ENCODE assay signal across 7 mouse cellular contexts in genomic region chr6:88901947-88902820, GRCm38 (mm10). TPM values are rescaled to one million over a fixed set of nuclear protein-coding genes. Genes with fewer than 3 reads are reported as not detected.
DNase-seq lines count a peak whose midpoint lies in the region; ATAC-seq lines count a peak whose summit lies in the region.

Tpra1 (plus strand) TSS chr6:88902251.

- no peaks in the 10 kb centered on the region for H3K27me3 ChIP-seq in embryonic facial prominence, embryonic 11.5 days (ENCODE audit: control insufficient read depth, insufficient read depth, low read length)
- no peaks in the 10 kb centered on the region for H3K27me3 ChIP-seq in limb, embryonic 11.5 days (ENCODE audit: control insufficient read depth, insufficient read depth, low read length)
- no peaks in the 10 kb centered on the region for H3K27me3 ChIP-seq in midbrain, embryonic 14.5 days (ENCODE audit: control insufficient read depth, insufficient read depth, low read length)

- peak within 1 kb of the TSS; percentile 88 for H3K9ac ChIP-seq in embryonic facial prominence, embryonic 11.5 days (replicated peaks; ENCODE audit: low read length)
- H3K9ac ChIP-seq in limb, embryonic 11.5 days (ENCODE audit: low read length): peak within 1 kb of the TSS; percentile 82
- peak within 1 kb of the TSS; percentile 83 for H3K9ac ChIP-seq in midbrain, embryonic 14.5 days (replicated peaks; ENCODE audit: low read length)

- H3K36me3 ChIP-seq in embryonic facial prominence, embryonic 11.5 days (replicated peaks; ENCODE audit: control insufficient read depth, insufficient read depth, low read depth, low read length): no peaks in the 10 kb centered on the region
- no peaks in the 10 kb centered on the region for H3K36me3 ChIP-seq in limb, embryonic 11.5 days (ENCODE audit: control insufficient read depth, insufficient read depth, low read length)
- no peaks in the 10 kb centered on the region for H3K36me3 ChIP-seq in midbrain, embryonic 14.5 days (ENCODE audit: control insufficient read depth, insufficient read depth, low read length)

- under 1% methylated on average over 66 of the region's 66 CpGs for WGBS in embryonic facial prominence, embryonic 11.5 days
- WGBS in limb, embryonic 11.5 days: under 1% methylated on average over 66 of the region's 66 CpGs
- under 1% methylated on average over 66 of the region's 66 CpGs for WGBS in midbrain, embryonic 14.5 days

- peak within 1 kb of the TSS; percentile 72 for H3K27ac ChIP-seq in embryonic facial prominence, embryonic 11.5 days (replicated peaks; ENCODE audit: low read depth, low read length)
- H3K27ac ChIP-seq in limb, embryonic 11.5 days (replicated peaks; ENCODE audit: low read depth, low read length): peak within 1 kb of the TSS; percentile 84
- H3K27ac ChIP-seq in midbrain, embryonic 14.5 days (replicated peaks; ENCODE audit: low read depth, low read length): peak within 1 kb of the TSS; percentile 84

- H3K4me2 ChIP-seq in embryonic facial prominence, embryonic 11.5 days (ENCODE audit: low read depth, low read length): peak within 1 kb of the TSS; percentile 80
- H3K4me2 ChIP-seq in limb, embryonic 11.5 days (ENCODE audit: low read depth, severe bottlenecking): peak within 1 kb of the TSS; percentile 79
- H3K4me2 ChIP-seq in midbrain, embryonic 14.5 days (ENCODE audit: low read length): peak within 1 kb of the TSS; percentile 95

- no peaks in the 10 kb centered on the region for H3K9me3 ChIP-seq in embryonic facial prominence, embryonic 11.5 days (replicated peaks; ENCODE audit: control insufficient read depth, low read length)
- no peaks in the 10 kb centered on the region for H3K9me3 ChIP-seq in limb, embryonic 11.5 days (ENCODE audit: control insufficient read depth, low read length)
- no peaks in the 10 kb centered on the region for H3K9me3 ChIP-seq in midbrain, embryonic 14.5 days (ENCODE audit: control insufficient read depth, low read length)

- peak within 1 kb of the TSS; percentile 70 for H3K4me3 ChIP-seq in embryonic facial prominence, embryonic 11.5 days (ENCODE audit: low read depth, low read length)
- H3K4me3 ChIP-seq in limb, embryonic 11.5 days (ENCODE audit: low read depth, low read length): peak within 1 kb of the TSS; percentile 78
- H3K4me3 ChIP-seq in midbrain, embryonic 14.5 days (replicated peaks; ENCODE audit: low read depth, low read length): peak within 1 kb of the TSS; percentile 76

- peak; percentile 80 for ATAC-seq in embryonic facial prominence, embryonic 11.5 days (replicated peaks; ENCODE audit: insufficient number of reproducible peaks, low FRiP score, low TSS enrichment, low read depth)
- peak; percentile 86 for ATAC-seq in limb, embryonic 11.5 days (ENCODE audit: insufficient number of reproducible peaks, low FRiP score, low TSS enrichment, low read depth)
- ATAC-seq in midbrain, embryonic 14.5 days (ENCODE audit: low FRiP score, low TSS enrichment): peak; percentile 90

- peak; percentile 97 for DNase-seq in adrenal gland, postnatal 14 days
- peak; percentile 97 for DNase-seq in embryonic facial prominence, embryonic 11.5 days (ENCODE audit: low spot score)
- DNase-seq in heart, adult 11 months: peak; percentile 100
- DNase-seq in kidney, adult 18-20 months: peak; percentile 95
- DNase-seq in limb, embryonic 11.5 days (ENCODE audit: low spot score): peak; percentile 93
- DNase-seq in midbrain, embryonic 14.5 days: peak; percentile 98
- peak; percentile 85 to 87 for DNase-seq in spleen, adult 18-20 months

- peaks cover 6% of the 10 kb centered on the region; the same call in 1 of the 2 replicates for H3K4me1 ChIP-seq in embryonic facial prominence, embryonic 11.5 days (ENCODE audit: control insufficient read depth, insufficient read depth, low read length)
- peaks cover 19% of the 10 kb centered on the region for H3K4me1 ChIP-seq in limb, embryonic 11.5 days (ENCODE audit: control insufficient read depth, insufficient read depth, low read length)
- H3K4me1 ChIP-seq in midbrain, embryonic 14.5 days (ENCODE audit: control insufficient read depth, insufficient read depth, low read length): peaks cover 24% of the 10 kb centered on the region

RNA-seq across cellular contexts. Expression of gene Tpra1, which starts in this region (rescaled TPM):
- 73.2 and 73.8 TPM in 2 replicates for total RNA-seq in adrenal gland, postnatal 14 days (2021)
- 41.0 and 45.0 TPM in 2 replicates for polyA plus RNA-seq in embryonic facial prominence, embryonic 11.5 days (2014; fragmentation: Nextera tagmentation; extraction: Ambion mirVana)
- polyA plus RNA-seq in limb, embryonic 11.5 days (2014; fragmentation: Nextera tagmentation; extraction: Ambion mirVana): 45.4 and 47.8 TPM in 2 replicates
- 50.0 and 77.0 TPM in 2 replicates for polyA plus RNA-seq in midbrain, embryonic 14.5 days (2014; fragmentation: Nextera tagmentation; extraction: Ambion mirVana)

Comparison
In these comparisons a context has a peak if more than half of its experiments do, and no peak if none do; other contexts are left out.
1. Peak in every context shown above with its lines: DNase-seq, ATAC-seq, H3K4me3 ChIP-seq and H3K27ac ChIP-seq.